Mouse (Mus musculus) limb, embryonic 12.5 days (tissue): ENCODE data around the gene Dact1. TPM values are rescaled to one million over a fixed set of nuclear protein-coding genes. Genes with fewer than 3 reads are reported as not detected.
A peak's percentile ranks its signal among the peaks of the same experiment; 100 is the strongest.

Experiments
- ATAC-seq: fragments of 200-750 bp; cut with Nextera tagmentation; 2 replicates; pipeline ENCODE4 v1.8.0; 2017; ENCODE audit warnings: low read depth, moderate TSS enrichment; ENCODE audit not compliant: insufficient number of reproducible peaks, insufficient read depth, low FRiP score, low TSS enrichment
- H3K27ac ChIP-seq: fragments of 300-500 bp; sonication (generic); 2 replicates; pipeline ENCODE4 v1.5.1; 2016; ENCODE audit warnings: mild to moderate bottlenecking, moderate library complexity
- H3K27me3 ChIP-seq: fragments of 300-500 bp; sonication (generic); 2 replicates; pipeline ENCODE4 v1.6.1; 2016; ENCODE audit warnings: mild to moderate bottlenecking, moderate library complexity
- H3K36me3 ChIP-seq: fragments of 300-500 bp; sonication (generic); 2 replicates; pipeline ENCODE4 v1.6.1; 2016; ENCODE audit warnings: mild to moderate bottlenecking, moderate library complexity
- H3K4me1 ChIP-seq: fragments of 300-500 bp; sonication (generic); replicated peaks from 2 replicates; pipeline ENCODE4 v1.6.1; 2016
- H3K4me2 ChIP-seq: fragments of 300-500 bp; sonication (generic); 2 replicates; pipeline ENCODE4 v1.6.1; 2016; ENCODE audit warnings: mild to moderate bottlenecking, moderate library complexity
- H3K4me3 ChIP-seq: fragments of 300-500 bp; sonication (generic); replicated peaks from 2 replicates; pipeline ENCODE4 v1.5.1; 2016; ENCODE audit warnings: mild to moderate bottlenecking
- H3K9ac ChIP-seq: fragments of 300-500 bp; sonication (generic); replicated peaks from 2 replicates; pipeline ENCODE4 v1.6.1; 2016; ENCODE audit warnings: mild to moderate bottlenecking, moderate library complexity
- H3K9me3 ChIP-seq: fragments of 300-500 bp; sonication (generic); 2 replicates; pipeline ENCODE4 v1.6.1; 2016; ENCODE audit warnings: mild to moderate bottlenecking, moderate library complexity
- WGBS: fragments of 180-500 bp; shearing (Covaris S2); methylation state at CpG from one replicate; pipeline ENCODE4 v1.1.7; 2016; 5-methylcytosine and 5-hydroxymethylcytosine counted together
- polyA plus RNA-seq: library from polyadenylated mRNA; unstranded; fragments of >200 nt; fragmentation: Nextera tagmentation; extraction: Ambion mirVana; gene quantifications from 2 replicates; pipeline ENCODE4 v1.2.1, GENCODE M21; 2016

Gene Dact1
- polyA plus RNA-seq, 1 experiment from 2014 or later, result 29.7 TPM

DNA sequence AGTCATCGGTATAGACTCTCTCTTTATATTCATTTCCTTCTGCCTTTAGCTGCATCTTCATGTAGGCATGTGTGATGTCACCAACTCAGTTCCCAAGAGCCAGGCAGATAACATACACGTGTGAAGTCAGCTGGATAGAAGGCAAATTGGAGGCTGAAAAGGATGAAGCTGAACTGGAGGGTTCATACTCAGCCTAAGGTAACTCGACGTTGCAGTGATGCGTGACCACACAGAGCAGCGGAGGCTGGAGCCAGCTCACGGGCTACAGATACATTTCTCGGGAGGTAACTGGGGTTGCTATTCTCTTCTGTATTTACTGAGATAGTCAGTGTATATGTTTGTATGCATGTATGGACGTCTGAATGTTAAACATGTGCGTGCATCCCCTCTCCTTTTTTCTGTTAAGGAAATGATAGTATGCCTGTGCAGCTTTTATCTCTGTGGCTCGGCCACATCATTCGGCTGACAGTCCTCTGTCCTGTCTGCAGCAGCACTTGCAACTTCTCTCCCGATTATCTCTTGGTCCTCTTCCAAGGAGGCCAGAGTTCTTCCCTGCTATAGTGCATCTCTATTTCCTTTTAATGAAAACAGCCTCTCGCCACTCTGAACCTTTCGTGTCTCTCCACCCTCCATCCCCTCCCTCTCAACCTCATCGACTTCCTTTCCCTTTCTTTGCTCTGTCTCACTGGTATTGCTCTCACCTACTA is 29.6 kb downstream of the Dact1 start:
- no peaks in the 10 kb centered on the region for H3K36me3 ChIP-seq
- WGBS, result 82% methylated on average over 16 of the region's 16 CpGs
- H3K9me3 ChIP-seq, result no peaks in the 10 kb centered on the region
- no peak overlapping the region for H3K4me2 ChIP-seq
- H3K4me1 ChIP-seq, result peaks cover 10% of the 10 kb centered on the region
- H3K4me3 ChIP-seq, result no peak overlapping the region
- H3K27me3 ChIP-seq, result no peaks in the 10 kb centered on the region; the same call in 1 of the 2 replicates
- no peak for ATAC-seq
- no peak overlapping the region for H3K9ac ChIP-seq
- no peak overlapping the region for H3K27ac ChIP-seq

DNA sequence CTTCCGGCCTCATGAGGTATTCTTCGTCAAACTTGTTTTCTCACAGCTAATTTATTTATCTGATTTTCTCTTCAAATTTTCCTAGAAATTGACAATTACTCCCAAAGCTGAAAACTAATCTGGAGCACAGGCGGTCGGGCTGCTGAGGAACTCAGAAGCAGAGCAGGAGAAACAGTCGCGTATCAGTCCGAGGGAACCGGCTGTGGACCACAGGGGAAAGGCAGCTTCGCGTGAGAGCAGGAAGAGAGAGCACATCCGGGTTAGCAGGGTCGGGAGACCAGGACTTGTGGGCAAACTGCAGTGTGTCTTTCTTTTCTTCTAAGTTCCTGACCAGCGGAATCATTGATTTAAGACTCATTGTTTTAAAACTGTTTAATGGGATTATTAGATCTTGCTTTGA is 32.7 kb downstream of the Dact1 start:
- peak overlapping the region; percentile 1; the same call in 1 of the 2 replicates for H3K4me2 ChIP-seq
- no peak overlapping the region for H3K27ac ChIP-seq
- WGBS, result 46% methylated on average over 13 of the region's 13 CpGs
- no peaks in the 10 kb centered on the region; the same call in 1 of the 2 replicates for H3K27me3 ChIP-seq
- H3K9ac ChIP-seq, result no peak overlapping the region
- no peaks in the 10 kb centered on the region for H3K9me3 ChIP-seq
- H3K4me3 ChIP-seq, result no peak overlapping the region
- ATAC-seq, result no peak
- H3K36me3 ChIP-seq, result no peaks in the 10 kb centered on the region
- H3K4me1 ChIP-seq, result peaks cover 21% of the 10 kb centered on the region

DNA sequence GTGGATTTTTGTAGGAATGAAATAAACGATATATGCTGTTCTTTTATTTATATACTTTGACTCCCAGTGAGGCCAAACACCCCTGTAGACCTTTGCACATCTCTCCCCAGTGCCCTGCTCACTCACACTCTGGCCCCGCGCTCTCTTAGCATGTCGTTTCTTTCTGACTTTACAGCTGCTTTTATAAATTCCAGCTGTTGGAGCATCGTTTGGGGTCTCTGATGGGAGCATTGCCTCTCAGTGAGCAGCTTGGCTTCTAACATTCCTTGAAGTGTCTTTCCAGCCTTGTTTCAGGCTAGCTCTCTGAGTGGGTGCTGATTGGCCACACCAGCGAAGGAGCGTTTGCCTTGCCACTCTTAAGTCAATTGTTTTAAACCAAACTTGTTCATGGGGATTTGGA is 35.8 kb downstream of the Dact1 start:
- Histone ChIP-seq H3K27me3 (no peaks in the 10 kb centered on the region), H3K36me3 (no peaks in the 10 kb centered on the region), H3K4me1 (peaks cover 19% of the 10 kb centered on the region), H3K4me3 (no peak overlapping the region), H3K9ac (no peak overlapping the region), H3K9me3 (no peaks in the 10 kb centered on the region), H3K4me2 (peak overlapping the region; percentile 2; the same call in 1 of the 2 replicates), H3K27ac (0 out of 2 replicates have a peak overlapping the region, but pooled peaks have one; percentile 29)
- no peak for ATAC-seq
- 28% methylated on average over 7 of the region's 7 CpGs for WGBS

DNA sequence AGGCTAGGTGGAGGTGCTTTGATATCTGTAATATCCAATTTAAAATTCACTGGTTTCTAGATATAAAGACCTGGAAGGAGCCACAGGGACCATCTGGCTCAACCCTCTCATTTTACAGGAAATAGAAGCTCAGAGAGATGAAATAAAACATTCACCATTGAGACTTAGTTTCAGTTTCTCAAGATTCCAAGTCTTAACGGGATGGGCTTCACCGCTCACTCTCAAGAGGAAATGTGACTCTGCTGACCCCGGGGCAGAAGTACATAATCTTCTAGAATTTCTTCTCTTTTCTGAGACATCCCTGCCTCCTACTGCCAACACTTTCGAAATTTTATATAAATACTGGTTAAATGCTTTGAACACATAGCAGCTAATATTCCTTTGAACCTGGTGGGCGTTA is 36.4 kb downstream of the Dact1 start:
- Histone ChIP-seq H3K4me3 (no peak overlapping the region), H3K27ac (no peak overlapping the region), H3K4me1 (peaks cover 17% of the 10 kb centered on the region), H3K27me3 (no peaks in the 10 kb centered on the region), H3K9me3 (no peaks in the 10 kb centered on the region), H3K9ac (no peak overlapping the region), H3K36me3 (no peaks in the 10 kb centered on the region), H3K4me2 (peak overlapping the region; percentile 2; the same call in 1 of the 2 replicates)
- no peak for ATAC-seq
- 34% methylated on average over 5 of the region's 5 CpGs for WGBS

DNA sequence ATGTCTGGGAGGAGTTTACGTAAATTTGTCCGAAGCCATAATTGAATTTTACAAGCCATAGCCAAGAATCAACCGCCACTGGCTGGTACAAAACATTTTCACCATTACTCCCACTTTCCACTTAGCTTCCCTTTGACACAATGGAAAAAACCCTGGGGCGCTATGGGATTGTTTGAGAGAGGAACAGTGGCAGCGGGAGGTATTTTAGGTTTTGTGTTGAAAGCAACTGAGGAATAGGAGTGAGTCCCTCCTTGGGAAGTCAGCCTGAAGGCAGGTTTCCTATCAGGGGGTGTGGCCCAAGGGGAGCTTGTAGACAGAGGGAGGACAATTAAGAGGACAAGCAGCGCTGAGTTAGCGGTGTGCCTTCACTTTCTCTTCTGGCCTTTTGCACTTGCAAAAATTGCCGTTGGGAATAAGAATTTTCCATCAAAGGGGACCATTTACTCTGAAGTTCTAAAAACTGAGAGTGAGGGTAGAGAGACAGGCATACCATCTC is 38.8 kb downstream of the Dact1 start:
- Histone ChIP-seq H3K9ac (no peak overlapping the region), H3K9me3 (no peaks in the 10 kb centered on the region), H3K4me2 (no peak overlapping the region), H3K4me1 (peaks cover 17% of the 10 kb centered on the region), H3K36me3 (no peaks in the 10 kb centered on the region), H3K27me3 (0 out of 2 replicates have a peak, but pooled peaks cover 3% of the 10 kb centered on the region), H3K27ac (no peak overlapping the region), H3K4me3 (no peak overlapping the region)
- 61% methylated on average over 8 of the region's 8 CpGs for WGBS
- ATAC-seq, result no peak

DNA sequence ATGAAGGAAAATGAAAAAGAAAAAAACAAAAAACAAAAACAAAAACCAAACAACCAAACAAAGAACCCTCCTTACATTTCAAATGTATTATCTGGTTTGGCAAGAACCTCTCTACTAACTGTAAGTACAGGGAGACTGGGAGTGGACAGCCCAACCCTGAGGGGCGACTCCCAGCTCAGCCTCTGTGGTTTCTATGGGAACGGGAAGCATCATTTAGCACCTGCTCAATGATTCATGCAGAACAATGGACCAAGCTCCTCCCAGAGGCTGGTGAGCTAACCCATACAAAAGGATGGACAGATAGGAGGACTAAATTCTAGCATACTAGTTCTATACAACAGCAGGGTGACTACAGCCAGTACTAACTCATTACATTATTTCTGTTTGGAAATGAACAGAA is 40.4 kb downstream of the Dact1 start:
- Histone ChIP-seq H3K27ac (no peak overlapping the region), H3K9ac (no peak overlapping the region), H3K4me1 (peaks cover 21% of the 10 kb centered on the region), H3K4me2 (no peak overlapping the region), H3K36me3 (no peaks in the 10 kb centered on the region), H3K4me3 (no peak overlapping the region), H3K9me3 (no peaks in the 10 kb centered on the region), H3K27me3 (0 out of 2 replicates have a peak, but pooled peaks cover 3% of the 10 kb centered on the region)
- no peak for ATAC-seq
- WGBS, result 70% methylated on average over 2 of the region's 2 CpGs

DNA sequence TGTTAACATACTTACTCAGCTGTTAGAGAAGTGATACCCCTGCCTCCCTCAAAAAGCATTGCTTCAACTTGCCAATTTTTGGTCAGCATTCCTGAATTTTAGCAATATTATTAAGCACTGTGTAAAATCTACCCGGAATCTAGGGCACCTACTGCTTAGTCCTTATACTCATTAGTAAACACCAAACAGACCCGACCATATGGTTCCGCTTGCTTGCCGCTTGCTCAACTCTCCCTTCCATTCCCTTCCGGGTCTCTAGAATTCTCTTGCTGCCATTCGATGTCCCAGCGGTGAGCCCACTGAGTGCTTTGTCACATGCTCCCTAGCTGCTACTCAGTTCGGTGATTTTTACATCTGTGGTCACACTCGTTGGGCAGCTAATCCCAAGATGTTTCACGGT is 45.0 kb downstream of the Dact1 start:
- Histone ChIP-seq H3K36me3 (no peaks in the 10 kb centered on the region), H3K4me1 (peaks cover 6% of the 10 kb centered on the region), H3K9me3 (no peaks in the 10 kb centered on the region), H3K4me2 (no peak overlapping the region), H3K4me3 (no peak overlapping the region), H3K9ac (no peak overlapping the region), H3K27ac (no peak overlapping the region), H3K27me3 (0 out of 2 replicates have a peak, but pooled peaks cover 3% of the 10 kb centered on the region)
- no peak for ATAC-seq
- WGBS, result 61% methylated on average over 10 of the region's 10 CpGs

DNA sequence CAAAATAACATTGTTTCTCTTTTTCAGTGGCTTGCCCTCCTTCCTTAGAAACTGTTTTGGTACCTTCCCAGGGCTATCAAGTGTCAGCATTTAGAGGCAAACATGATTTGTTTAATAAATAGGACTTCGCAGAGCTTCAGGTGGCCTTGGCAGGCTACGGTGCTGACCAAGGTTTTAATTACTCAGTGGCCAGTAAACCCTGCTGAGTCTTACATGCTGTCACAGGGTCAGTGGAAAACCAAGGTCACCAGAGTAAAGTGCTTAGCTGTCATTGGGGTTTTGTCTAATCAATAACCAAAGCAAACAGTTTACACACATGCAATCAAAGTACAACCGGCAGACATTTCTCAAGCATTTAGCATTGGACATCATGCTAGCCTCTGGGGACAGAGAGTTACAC is 45.4 kb downstream of the Dact1 start:
- Histone ChIP-seq H3K27me3 (0 out of 2 replicates have a peak, but pooled peaks cover 3% of the 10 kb centered on the region), H3K4me1 (peaks cover 7% of the 10 kb centered on the region), H3K9me3 (no peaks in the 10 kb centered on the region), H3K9ac (no peak overlapping the region), H3K4me3 (no peak overlapping the region), H3K4me2 (no peak overlapping the region), H3K36me3 (no peaks in the 10 kb centered on the region), H3K27ac (no peak overlapping the region)
- ATAC-seq, result no peak
- WGBS, result 60% methylated on average over 3 of the region's 3 CpGs

DNA sequence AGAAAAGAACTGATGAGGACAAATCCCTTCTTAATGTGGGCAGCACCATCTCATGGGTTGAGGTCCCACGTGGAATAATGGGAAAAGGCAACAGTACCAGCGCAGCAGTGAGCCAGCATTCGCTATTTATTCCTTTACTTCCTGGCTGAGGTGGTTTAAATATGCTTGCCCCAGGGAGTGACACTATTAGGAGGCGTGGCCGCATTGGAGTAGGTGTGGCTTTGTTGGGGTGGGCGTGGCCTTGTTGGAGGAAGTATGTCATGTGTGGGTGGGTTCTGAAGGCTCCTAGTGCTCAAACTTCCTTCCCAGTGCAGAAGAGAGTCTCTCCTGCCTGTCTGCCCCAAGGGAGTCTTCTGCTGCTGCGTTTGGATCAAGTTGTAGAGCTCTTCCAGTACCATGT is 51.9 kb downstream of the Dact1 start:
- no peak for ATAC-seq
- H3K4me3 ChIP-seq, result no peak overlapping the region
- 0 out of 2 replicates have a peak, but pooled peaks cover 2% of the 10 kb centered on the region for H3K4me1 ChIP-seq
- H3K9ac ChIP-seq, result no peak overlapping the region
- H3K4me2 ChIP-seq, result no peak overlapping the region
- no peak overlapping the region for H3K27ac ChIP-seq
- peaks cover 5% of the 10 kb centered on the region; the same call in 1 of the 2 replicates for H3K27me3 ChIP-seq
- H3K36me3 ChIP-seq, result no peaks in the 10 kb centered on the region
- WGBS, result 86% methylated on average over 7 of the region's 7 CpGs
- peaks cover 5% of the 10 kb centered on the region; the same call in 1 of the 2 replicates for H3K9me3 ChIP-seq

DNA sequence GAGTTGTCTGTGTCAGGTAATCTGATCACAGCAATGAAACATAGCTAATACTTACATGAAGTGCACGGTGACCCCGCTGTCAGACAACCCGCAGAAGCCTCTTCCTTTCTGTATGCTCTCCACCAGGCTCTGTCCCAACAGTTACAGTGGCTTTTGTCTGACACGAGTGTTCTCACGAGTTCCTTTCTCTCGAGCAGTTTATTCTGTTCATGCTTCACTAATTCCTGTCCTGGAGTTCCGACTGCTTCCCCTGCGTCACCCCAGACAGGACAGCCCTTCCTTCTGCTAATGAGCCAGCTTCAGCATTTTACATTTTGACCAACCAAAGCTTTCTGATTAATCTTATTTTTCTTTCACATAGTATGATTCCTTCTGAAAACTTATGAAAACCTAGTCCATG is 52.7 kb downstream of the Dact1 start:
- H3K27me3 ChIP-seq, result peaks cover 9% of the 10 kb centered on the region
- no peaks in the 10 kb centered on the region for H3K36me3 ChIP-seq
- H3K4me2 ChIP-seq, result no peak overlapping the region
- no peak overlapping the region for H3K4me3 ChIP-seq
- 93% methylated on average over 8 of the region's 8 CpGs for WGBS
- no peak for ATAC-seq
- H3K9ac ChIP-seq, result no peak overlapping the region
- peaks cover 5% of the 10 kb centered on the region; the same call in 1 of the 2 replicates for H3K9me3 ChIP-seq
- H3K27ac ChIP-seq, result no peak overlapping the region
- 0 out of 2 replicates have a peak, but pooled peaks cover 2% of the 10 kb centered on the region for H3K4me1 ChIP-seq

DNA sequence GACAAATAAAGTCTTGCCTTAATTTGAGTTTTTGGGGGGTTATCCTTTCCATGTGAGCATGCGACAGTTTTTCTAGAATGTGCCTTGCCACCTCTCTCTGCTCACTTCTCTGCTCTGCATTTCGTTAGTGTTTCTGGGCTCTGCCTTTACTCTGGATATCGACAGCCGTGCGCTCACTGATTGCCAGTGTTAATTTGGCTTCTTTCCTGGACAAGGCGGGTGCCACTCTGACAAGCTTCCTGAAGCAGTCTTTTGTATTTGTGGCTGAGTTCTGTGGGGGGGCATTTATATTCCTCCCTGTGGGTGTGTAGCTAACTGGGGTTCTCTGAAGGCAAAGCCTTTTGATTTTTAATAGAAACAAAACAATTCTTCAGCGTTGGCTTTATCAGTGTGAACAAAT is 54.4 kb downstream of the Dact1 start:
- no peak overlapping the region for H3K4me3 ChIP-seq
- H3K4me1 ChIP-seq, result peaks cover 5% of the 10 kb centered on the region; the same call in 1 of the 2 replicates
- H3K4me2 ChIP-seq, result no peak overlapping the region
- no peak overlapping the region for H3K9ac ChIP-seq
- 71% methylated on average over 7 of the region's 7 CpGs for WGBS
- H3K36me3 ChIP-seq, result no peaks in the 10 kb centered on the region
- ATAC-seq, result no peak
- H3K9me3 ChIP-seq, result peaks cover 5% of the 10 kb centered on the region; the same call in 1 of the 2 replicates
- no peak overlapping the region for H3K27ac ChIP-seq
- peaks cover 14% of the 10 kb centered on the region for H3K27me3 ChIP-seq
